Mouse (Mus musculus) limb, embryonic 11.5 days (tissue): ENCODE results near the gene Tlcd2. TPM values are rescaled to one million over a fixed set of nuclear protein-coding genes. Genes with fewer than 3 reads are reported as not detected.

Experiments used
- ATAC-seq: fragments of 200-750 bp; cut with Nextera tagmentation; 2 replicates; pipeline ENCODE4 v1.8.0; 2017; ENCODE audit warnings: low read depth; ENCODE audit not compliant: insufficient number of reproducible peaks, low FRiP score, low TSS enrichment
- DNase-seq: peaks from one replicate; pipeline ENCODE4 v3.0.0-alpha.2; 2015; ENCODE audit warnings: low spot score
- H3K27ac ChIP-seq: fragments of 300-500 bp; sonication (generic); replicated peaks from 2 replicates; pipeline ENCODE4 v1.5.1; 2014; ENCODE audit warnings: low read depth, mild to moderate bottlenecking, low read length
- H3K27me3 ChIP-seq: fragments of 300-500 bp; sonication (generic); 2 replicates; pipeline ENCODE4 v1.6.1; 2014; ENCODE audit warnings: mild to moderate bottlenecking, low read length, mixed read lengths; ENCODE audit not compliant: control insufficient read depth, insufficient read depth
- H3K36me3 ChIP-seq: fragments of 300-500 bp; sonication (generic); 2 replicates; pipeline ENCODE4 v1.6.1; 2014; ENCODE audit warnings: mild to moderate bottlenecking, low read length, moderate library complexity, mixed read lengths; ENCODE audit not compliant: control insufficient read depth, insufficient read depth
- H3K4me1 ChIP-seq: fragments of 300-500 bp; sonication (generic); 2 replicates; pipeline ENCODE4 v1.6.1; 2014; ENCODE audit warnings: low read length, mixed read lengths; ENCODE audit not compliant: control insufficient read depth, insufficient read depth
- H3K4me2 ChIP-seq: fragments of 300-500 bp; sonication (generic); 2 replicates; pipeline ENCODE4 v1.6.1; 2014; ENCODE audit warnings: low read depth, mild to moderate bottlenecking, moderate library complexity; ENCODE audit not compliant: severe bottlenecking
- H3K4me3 ChIP-seq: fragments of 300-500 bp; sonication (generic); 2 replicates; pipeline ENCODE4 v1.5.1; 2014; ENCODE audit warnings: low read depth, low read length
- H3K9ac ChIP-seq: fragments of 300-500 bp; sonication (generic); 2 replicates; pipeline ENCODE4 v1.6.1; 2014; ENCODE audit warnings: mild to moderate bottlenecking, low read length
- H3K9me3 ChIP-seq: fragments of 300-500 bp; sonication (generic); 2 replicates; pipeline ENCODE4 v1.6.1; 2016; ENCODE audit warnings: low read length; ENCODE audit not compliant: control insufficient read depth
- WGBS: fragments of 180-500 bp; shearing (Covaris S2); extraction: QIAGEN DNeasy Blood & Tissue Kit; methylation state at CpG from one replicate; pipeline ENCODE4 v1.1.7; 2014; 5-methylcytosine and 5-hydroxymethylcytosine counted together
- polyA plus RNA-seq: library from polyadenylated mRNA; unstranded; fragments of >200 nt; fragmentation: Nextera tagmentation; extraction: Ambion mirVana; gene quantifications from 2 replicates; pipeline ENCODE4 v1.2.1, GENCODE M21; 2014

Gene Tlcd2
- polyA plus RNA-seq, 1 experiment from 2014 or later, result 10.4 TPM

- H3K27ac ChIP-seq, result no peak overlapping the region
- H3K36me3 ChIP-seq, result 0 out of 2 replicates have a peak, but pooled peaks cover 2% of the 10 kb centered on the region
- no peak overlapping the region for H3K4me3 ChIP-seq
- H3K4me1 ChIP-seq, result no peaks in the 10 kb centered on the region
- DNase-seq (no peak), ATAC-seq (no peak)
- H3K9me3 ChIP-seq, result no peaks in the 10 kb centered on the region
- H3K9ac ChIP-seq, result no peak overlapping the region
- no peaks in the 10 kb centered on the region for H3K27me3 ChIP-seq
- no peak overlapping the region for H3K4me2 ChIP-seq
- WGBS, result 85% methylated on average over 3 of the region's 3 CpGs
Observed at GRCm38 (mm10) chr11:75439951-75440350, 21.6 kb upstream of the Tlcd2 start.

DNA sequence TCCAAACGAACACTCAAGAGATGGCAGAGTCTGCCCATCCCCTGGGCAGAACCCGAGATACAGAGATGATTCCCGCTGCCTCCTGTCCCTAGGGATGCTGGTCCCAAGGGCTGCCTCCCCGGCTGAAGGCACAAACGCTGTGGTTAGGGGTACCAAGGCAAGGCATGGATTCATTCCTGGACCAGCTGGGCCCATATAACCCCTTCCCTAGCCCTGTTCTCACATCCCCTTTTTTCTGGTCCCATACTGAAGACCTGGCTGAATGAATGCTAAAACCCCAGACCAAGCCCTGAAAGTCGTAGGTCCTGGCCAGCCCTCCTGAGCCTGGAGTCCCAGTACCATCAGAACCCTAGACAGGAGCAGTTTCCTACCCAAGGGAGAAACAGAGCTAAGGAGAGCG is 20.5 kb upstream of the Tlcd2 start:
- no peak for DNase-seq
- Histone ChIP-seq H3K9ac (no peak overlapping the region), H3K4me2 (no peak overlapping the region), H3K4me1 (no peaks in the 10 kb centered on the region), H3K9me3 (no peaks in the 10 kb centered on the region), H3K27me3 (no peaks in the 10 kb centered on the region), H3K4me3 (no peak overlapping the region), H3K27ac (no peak overlapping the region), H3K36me3 (0 out of 2 replicates have a peak, but pooled peaks cover 2% of the 10 kb centered on the region)
- ATAC-seq, result no peak
- 82% methylated on average over 7 of the region's 7 CpGs for WGBS

DNA sequence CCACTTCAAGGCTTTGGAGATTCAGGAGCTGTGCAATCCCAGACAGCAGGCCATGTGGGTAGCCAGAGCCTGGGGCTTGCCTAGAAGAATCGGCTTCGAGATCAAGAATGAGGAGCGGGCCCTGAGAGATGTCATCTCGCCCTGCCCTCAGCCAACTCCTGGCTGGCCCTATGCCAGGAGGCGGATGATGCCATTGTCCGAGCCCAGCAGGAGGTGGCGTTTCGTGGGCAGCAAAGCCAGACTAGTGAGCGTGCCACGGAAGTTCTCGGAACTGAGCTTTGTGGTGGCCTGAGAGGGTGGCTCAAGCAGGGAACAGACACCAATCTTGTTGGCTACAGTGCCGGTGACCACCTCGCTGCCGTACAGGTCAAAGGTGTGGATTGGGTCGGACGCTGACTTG is 19.9 kb upstream of the Tlcd2 start:
- Histone ChIP-seq H3K36me3 (0 out of 2 replicates have a peak, but pooled peaks cover 2% of the 10 kb centered on the region), H3K9ac (no peak overlapping the region), H3K27ac (no peak overlapping the region), H3K4me2 (no peak overlapping the region), H3K4me3 (no peak overlapping the region), H3K9me3 (no peaks in the 10 kb centered on the region), H3K27me3 (no peaks in the 10 kb centered on the region), H3K4me1 (no peaks in the 10 kb centered on the region)
- WGBS, result 93% methylated on average over 16 of the region's 16 CpGs
- DNase-seq, result no peak
- no peak for ATAC-seq

GRCm38 (mm10) chr11:75443711-75444110 is 17.8 kb upstream of the Tlcd2 start:
- no peak for ATAC-seq
- Histone ChIP-seq H3K9ac (0 out of 2 replicates have a peak overlapping the region, but pooled peaks have one; percentile 22), H3K27ac (no peak overlapping the region), H3K4me1 (no peaks in the 10 kb centered on the region), H3K9me3 (no peaks in the 10 kb centered on the region), H3K27me3 (no peaks in the 10 kb centered on the region), H3K4me2 (no peak overlapping the region), H3K36me3 (peaks cover 5% of the 10 kb centered on the region; the same call in 1 of the 2 replicates), H3K4me3 (no peak overlapping the region)
- 42% methylated on average over 8 of the region's 8 CpGs for WGBS
- DNase-seq, result no peak

- Histone ChIP-seq H3K4me2 (no peak overlapping the region), H3K4me1 (no peaks in the 10 kb centered on the region; the same call in 1 of the 2 replicates), H3K27ac (no peak overlapping the region), H3K27me3 (no peaks in the 10 kb centered on the region), H3K9ac (no peak overlapping the region), H3K36me3 (peaks cover 8% of the 10 kb centered on the region; the same call in 1 of the 2 replicates), H3K4me3 (no peak overlapping the region), H3K9me3 (no peaks in the 10 kb centered on the region)
- 72% methylated on average over 3 of the region's 3 CpGs for WGBS
- DNase-seq (no peak), ATAC-seq (no peak)
Observed at GRCm38 (mm10) chr11:75448575-75448974, 12.9 kb upstream of the Tlcd2 start.

GRCm38 (mm10) chr11:75449695-75450094 is 11.8 kb upstream of the Tlcd2 start:
- H3K4me1 ChIP-seq, result peaks cover under 1% of the 10 kb centered on the region; the same call in 1 of the 2 replicates
- no peak overlapping the region for H3K4me3 ChIP-seq
- H3K9me3 ChIP-seq, result no peaks in the 10 kb centered on the region
- WGBS, result 89% methylated on average over 7 of the region's 7 CpGs
- no peak for DNase-seq
- H3K9ac ChIP-seq, result no peak overlapping the region
- ATAC-seq, result no peak
- peaks cover 6% of the 10 kb centered on the region; the same call in 1 of the 2 replicates for H3K36me3 ChIP-seq
- H3K27ac ChIP-seq, result no peak overlapping the region
- H3K27me3 ChIP-seq, result no peaks in the 10 kb centered on the region
- no peak overlapping the region for H3K4me2 ChIP-seq

DNA sequence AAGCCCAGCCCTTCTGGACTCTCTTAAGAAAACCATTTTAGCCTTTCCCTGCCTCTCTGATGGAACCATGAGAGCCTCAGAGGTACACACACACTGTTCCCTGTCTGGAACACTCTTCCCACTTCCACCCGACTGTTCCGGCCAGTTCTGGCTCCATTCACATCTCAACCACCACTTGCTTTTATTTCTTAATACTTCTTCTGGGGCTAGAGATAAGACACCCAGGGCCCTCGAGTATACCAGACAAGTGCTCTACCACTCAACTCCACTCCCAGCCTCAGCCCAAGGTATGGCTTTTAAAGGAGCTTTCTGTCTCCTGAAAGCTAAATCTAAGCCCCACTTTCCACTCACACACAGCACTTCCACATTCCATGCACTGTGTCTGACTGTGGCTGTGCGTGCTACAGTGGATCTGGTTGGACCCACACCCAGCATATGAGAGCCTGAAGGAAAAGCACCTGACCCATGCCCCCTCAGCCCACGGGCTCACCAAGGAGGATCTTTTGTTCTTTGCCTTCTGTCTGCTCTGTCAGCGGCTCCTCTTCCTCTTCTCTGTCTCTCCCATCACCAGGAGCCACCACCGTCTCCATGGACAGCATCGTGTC is 11.1 kb upstream of the Tlcd2 start:
- Histone ChIP-seq H3K4me1 (peaks cover 4% of the 10 kb centered on the region; the same call in 1 of the 2 replicates), H3K9ac (no peak overlapping the region), H3K27ac (no peak overlapping the region), H3K4me3 (no peak overlapping the region), H3K36me3 (peaks cover 6% of the 10 kb centered on the region; the same call in 1 of the 2 replicates), H3K27me3 (no peaks in the 10 kb centered on the region), H3K4me2 (no peak overlapping the region), H3K9me3 (no peaks in the 10 kb centered on the region)
- WGBS, result 88% methylated on average over 8 of the region's 8 CpGs
- ATAC-seq (no peak), DNase-seq (no peak)

DNA sequence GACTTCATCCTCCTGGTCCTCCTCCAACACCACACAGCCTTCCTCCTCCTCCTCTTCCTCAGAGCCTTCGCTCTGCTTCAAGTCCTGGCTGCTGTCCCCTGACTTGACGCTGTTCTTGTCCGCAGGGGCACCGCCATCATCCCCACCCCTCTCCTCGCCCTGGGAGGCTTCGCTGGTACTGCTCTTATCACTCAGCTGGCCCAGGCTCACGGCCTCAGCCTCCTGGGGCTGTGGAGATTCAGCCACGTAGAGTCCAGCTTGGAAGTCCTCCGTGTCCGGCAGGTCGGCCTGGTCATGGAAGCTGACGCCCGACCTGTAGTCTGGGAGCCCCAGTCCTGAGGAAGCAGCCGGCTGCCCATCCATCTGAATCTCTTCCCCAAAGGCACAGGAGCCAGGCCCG is 10.6 kb upstream of the Tlcd2 start:
- Histone ChIP-seq H3K9me3 (no peaks in the 10 kb centered on the region), H3K27me3 (no peaks in the 10 kb centered on the region), H3K27ac (no peak overlapping the region), H3K4me1 (peaks cover 4% of the 10 kb centered on the region; the same call in 1 of the 2 replicates), H3K9ac (0 out of 2 replicates have a peak overlapping the region, but pooled peaks have one; percentile 18), H3K36me3 (peaks cover 6% of the 10 kb centered on the region; the same call in 1 of the 2 replicates), H3K4me3 (no peak overlapping the region), H3K4me2 (no peak overlapping the region)
- ATAC-seq, result no peak
- no peak for DNase-seq
- 88% methylated on average over 15 of the region's 15 CpGs for WGBS
